Mouse (Mus musculus): ENCODE results near the gene Fam50b.

Fam50b gene

DNA sequence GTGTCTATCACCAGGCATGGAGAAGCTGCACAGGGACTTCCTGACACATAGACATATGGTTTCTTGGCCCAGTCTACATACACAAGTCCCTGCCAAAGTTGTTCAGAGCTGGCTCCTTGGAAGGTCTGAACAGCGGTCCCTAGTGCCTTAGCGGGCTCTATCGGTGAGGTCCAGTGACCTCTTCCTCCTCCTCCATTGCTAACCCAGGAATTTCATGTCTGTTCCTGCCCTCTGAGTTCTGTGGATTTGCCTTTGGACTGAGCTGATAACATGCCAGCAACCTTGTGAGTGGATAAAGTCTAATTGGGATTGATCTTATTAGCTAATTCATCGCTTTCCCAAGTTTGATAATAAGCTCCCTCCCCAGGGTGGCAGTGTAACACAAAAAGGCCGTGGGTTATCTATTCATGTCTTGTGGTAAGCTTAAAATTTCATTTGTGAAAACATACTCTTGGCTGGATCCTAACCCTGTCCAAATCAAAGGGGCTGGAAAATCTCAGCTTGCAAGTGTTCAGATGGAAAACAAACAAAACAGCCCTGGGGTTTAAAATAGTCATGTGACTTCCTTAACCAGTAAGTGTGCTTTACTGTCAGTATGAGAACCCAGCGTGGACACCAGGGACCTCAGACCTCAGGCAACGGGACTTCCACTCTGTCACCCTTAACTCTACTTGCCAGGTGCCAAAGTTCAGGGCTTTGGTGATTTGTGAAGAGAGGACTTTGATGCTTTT, 3.5 kb downstream of the Fam50b start:
- DNase-seq (ENCODE audit: low read depth, low spot score), result no peak

DNA sequence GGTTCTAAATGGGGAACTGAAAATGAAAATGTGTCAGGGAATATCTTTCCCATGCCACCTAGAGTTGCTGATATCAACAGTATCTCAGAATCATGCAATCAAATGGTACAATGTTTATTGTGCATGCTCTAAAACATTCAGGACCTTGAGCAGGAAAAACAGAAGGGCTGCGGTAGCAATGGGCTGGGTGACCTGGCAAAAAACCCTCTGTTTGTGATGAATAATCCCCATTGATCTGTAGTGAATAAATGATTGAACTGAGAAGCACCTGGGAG, 4.0 kb downstream of the Fam50b start:
- DNase-seq (ENCODE audit: low read depth, low spot score), result no peak

DNA sequence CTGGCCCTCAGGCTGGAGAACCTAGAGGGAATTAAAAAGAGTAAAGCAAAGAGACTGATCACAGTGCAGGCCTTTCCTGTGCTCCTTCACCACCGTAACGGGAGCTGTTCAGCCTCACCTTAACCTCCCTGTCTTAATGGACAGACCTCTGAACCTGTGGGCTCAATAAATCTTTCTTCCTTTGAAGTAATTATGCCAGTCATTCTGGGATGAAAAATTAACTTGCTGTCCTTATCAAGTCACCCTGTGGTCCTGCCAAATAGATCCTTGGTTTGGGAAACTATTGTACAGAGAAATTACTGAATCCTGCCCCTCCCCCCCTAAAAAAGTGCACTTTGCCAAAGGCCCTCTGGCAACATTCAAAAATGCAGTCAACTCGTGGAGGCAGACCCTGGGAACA, 4.4 kb downstream of the Fam50b start:
- no peak for DNase-seq (ENCODE audit: low read depth, low spot score)

DNA sequence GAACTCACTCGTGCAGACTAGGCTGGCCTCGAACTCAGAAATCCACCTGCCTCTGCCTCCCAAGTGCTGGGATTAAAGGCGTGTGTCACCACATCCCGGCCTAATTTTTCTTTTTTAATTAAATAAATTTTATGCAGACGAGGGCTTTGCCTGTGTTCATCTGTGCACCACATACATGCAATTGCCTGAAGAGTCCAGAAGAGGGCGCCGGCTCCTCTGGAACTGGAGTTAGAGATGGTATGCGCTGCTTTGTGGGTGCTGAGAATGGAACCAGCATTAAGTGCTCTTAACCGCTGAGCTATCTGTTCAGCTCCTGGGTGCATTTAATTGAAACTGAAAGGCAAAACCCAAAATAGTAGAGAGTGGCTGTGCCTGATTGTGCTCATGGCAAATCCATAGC, 6.6 kb downstream of the Fam50b start:
- no peak for DNase-seq (ENCODE audit: low read depth, low spot score)

DNA sequence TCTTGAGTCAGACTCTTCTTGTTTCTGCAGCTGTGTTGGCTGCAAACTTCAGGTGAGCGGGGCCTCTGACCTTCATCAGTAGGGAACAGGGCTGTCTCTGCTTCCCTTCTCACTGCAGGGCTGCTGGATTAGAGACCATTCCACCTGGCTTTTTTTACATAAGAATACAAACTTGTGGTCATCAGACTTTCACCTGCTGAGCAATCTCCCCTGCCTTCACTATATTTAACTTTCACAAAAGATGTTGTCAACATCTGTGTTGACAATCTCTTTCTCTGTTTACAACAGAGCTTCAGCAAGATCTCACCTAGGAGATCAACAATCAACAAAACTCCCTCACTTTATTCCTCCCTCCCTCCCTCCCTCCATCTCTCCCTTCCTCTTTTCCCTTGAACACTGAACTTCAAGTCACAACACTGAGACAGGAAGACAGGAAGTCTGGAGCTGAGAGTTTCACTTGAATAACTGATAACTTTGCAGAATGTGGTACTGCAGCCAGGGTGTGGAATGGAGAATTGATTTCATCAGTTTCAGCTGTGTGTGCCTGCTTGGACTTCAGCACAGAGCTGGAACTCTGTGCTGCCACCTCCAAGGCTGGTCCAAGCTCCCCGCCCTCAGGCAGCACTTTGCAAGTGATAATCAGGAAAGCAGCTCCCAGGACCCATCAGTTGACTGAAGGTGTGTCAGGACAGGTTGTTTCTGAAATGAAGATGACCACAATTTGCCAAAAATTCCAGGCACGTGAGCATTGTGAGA, 7.3 kb downstream of the Fam50b start:
- no peak for DNase-seq (ENCODE audit: low read depth, low spot score)

DNA sequence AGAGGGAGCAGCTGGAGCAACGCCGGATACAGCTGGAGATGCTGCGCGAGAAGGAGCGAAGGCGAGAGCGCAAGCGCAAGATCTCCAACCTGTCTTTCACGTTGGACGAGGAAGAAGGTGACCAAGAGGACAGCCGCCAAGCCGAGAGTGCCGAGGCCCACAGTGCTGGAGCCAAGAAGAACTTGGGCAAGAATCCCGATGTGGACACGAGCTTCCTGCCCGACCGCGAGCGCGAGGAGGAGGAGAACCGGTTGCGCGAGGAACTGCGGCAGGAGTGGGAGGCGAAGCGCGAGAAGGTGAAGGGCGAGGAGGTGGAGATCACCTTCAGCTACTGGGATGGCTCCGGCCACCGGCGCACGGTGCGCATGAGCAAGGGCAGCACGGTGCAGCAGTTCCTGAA, 12.2 kb downstream of the Fam50b start:
- no peak for DNase-seq (ENCODE audit: low read depth, low spot score)

DNA sequence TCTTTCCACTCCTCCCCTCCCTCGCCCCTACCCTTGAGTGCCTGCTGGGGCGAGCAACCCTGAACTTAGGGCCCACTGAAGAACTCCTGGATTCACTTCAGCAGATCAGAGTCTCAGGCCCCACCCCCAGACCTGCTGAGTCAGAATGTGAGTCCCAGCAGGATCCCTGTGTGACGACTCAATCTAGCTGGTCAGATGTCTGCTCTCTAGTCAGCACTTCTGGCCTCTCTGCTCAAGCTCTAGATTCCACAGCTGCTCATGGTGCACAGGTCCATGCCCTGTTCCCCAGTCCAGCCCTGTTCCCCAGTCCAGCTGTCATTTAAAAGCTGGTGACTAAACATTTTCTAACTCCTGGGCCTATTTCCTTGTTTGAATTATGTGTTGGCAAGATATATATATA, 13.9 kb downstream of the Fam50b start:
- no peak for DNase-seq (ENCODE audit: low read depth, low spot score)

DNA sequence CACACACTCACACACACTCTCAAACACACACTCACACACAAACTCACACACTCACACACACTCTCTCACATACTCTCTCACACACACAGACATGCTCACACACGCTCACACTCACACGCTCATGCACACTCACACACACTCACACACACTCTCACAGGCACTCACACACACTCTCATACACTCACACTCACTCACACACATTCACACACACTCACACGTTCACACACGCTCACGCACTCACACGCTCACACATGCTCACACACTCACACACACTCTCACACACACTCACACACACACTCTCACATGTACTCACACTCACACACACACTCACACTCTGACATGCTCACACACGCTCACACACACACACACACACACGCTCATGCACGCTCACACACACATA, 24.6 kb downstream of the Fam50b start:
- DNase-seq (ENCODE audit: low read depth, low spot score), result no peak

DNA sequence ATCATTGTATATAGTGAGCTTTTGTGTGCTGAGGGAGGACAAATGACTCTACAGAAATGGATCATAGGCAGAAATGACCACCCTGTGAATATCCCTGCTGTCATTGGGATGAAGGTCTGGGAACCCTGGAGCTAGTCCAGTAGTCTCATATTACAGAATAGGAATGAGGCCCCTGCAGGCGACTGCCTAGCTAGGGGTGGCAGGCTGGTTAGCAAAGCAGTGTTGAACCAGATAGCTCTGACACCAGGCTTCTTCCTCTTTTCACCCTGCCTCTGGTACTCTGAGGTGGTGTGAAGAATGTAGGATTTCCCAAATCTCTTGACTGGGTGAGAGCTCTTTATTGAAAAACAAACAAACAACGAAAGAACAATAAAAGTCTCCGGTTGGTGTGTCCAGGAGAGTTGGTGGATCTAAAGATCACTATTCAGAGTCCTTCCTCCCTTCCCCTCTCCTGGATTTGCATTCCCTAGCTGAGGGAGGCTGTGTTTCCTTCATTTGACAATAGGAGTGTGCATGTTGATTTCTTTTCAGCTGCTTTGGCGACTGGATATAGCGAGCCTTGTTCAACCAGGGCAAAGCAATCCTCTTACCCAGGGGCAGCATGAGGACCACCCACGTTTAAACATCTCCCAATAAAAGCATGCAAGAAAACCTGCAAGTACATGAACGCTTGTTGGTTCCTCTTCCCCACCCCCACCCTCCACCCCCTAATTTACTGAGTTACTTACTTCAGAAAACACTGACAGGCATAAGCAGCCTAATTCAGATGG, 26.1 kb downstream of the Fam50b start:
- peak; percentile 51 for DNase-seq (ENCODE audit: low read depth, low spot score)

DNA sequence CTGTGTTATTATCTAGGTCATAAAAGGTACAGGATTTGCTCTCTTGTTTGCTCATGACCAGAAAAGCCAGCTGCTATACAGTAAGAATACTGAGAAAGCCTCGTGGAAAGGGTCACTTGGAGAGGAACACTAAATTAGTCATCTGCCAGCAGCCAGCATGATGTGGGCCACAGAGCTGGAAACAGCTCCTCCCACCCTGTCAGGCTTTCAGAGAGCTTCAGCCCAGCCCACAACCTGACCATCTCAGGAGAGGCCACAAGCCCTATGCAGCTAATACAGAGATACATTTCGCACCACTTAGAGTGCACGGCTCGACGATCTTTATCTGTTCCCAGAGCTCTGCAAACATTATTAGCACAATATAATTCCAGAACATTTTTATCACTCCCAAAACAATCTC, 27.5 kb downstream of the Fam50b start:
- no peak for DNase-seq (ENCODE audit: low read depth, low spot score)

DNA sequence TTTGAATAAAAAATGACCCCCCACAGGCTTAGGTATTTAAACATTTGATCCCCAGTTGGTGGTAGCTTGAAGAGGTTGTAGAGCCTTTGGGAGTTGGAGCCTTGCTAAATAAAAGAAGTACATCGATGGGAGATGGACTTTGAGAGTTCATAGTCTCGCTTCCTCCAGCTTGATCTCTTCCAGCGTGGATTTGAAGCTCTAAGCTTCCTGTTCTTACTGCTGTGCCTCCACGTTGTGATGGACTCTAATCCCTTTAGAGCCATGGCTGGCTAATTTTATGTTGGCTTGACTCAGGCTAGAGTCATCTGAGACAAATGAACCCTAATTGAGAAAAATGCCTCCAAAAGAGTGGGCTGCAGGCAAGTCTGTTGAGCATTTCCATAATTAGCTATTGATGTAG, 28.2 kb downstream of the Fam50b start:
- no peak for DNase-seq (ENCODE audit: low read depth, low spot score)

DNA sequence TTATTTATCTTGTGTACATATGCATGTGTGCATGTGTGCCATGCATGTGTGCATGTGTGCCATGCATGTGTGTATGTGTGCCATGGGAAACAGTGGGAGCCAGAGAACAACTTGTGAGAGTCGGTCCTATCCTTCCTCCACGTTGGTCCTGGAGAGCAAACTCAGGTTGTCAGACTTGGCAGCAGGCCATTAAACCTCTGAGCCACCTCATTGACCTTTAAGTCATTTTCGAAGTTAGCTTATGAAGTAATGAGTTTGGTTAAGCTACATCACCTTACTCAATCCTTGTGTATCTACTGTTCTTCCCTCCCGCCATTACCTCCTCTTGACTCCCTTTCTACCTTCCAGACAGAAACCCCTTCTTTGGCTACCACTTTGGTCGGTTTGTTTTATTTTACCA, 30.6 kb downstream of the Fam50b start:
- no peak for DNase-seq (ENCODE audit: low read depth, low spot score)

DNA sequence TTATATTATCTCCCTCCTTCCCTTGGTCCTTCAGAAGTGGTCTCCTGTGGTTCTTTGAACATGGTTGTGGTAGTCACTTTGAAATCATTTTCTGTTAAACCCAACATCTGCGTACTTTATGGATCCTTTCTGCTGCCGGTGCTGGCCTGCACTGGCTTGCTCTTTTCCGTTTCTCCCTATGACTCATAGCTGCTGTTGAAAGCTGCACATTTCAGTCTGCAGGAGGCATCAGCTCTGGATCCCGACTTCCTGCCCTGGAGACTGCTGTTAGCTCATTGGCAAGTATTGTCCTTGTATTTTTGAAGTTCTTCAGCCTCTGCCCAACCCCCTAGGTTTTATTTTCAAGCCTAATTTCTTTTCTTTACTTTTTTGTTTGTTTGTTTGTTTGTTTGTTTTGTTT, 31.9 kb downstream of the Fam50b start:
- no peak for DNase-seq (ENCODE audit: low read depth, low spot score)

DNA sequence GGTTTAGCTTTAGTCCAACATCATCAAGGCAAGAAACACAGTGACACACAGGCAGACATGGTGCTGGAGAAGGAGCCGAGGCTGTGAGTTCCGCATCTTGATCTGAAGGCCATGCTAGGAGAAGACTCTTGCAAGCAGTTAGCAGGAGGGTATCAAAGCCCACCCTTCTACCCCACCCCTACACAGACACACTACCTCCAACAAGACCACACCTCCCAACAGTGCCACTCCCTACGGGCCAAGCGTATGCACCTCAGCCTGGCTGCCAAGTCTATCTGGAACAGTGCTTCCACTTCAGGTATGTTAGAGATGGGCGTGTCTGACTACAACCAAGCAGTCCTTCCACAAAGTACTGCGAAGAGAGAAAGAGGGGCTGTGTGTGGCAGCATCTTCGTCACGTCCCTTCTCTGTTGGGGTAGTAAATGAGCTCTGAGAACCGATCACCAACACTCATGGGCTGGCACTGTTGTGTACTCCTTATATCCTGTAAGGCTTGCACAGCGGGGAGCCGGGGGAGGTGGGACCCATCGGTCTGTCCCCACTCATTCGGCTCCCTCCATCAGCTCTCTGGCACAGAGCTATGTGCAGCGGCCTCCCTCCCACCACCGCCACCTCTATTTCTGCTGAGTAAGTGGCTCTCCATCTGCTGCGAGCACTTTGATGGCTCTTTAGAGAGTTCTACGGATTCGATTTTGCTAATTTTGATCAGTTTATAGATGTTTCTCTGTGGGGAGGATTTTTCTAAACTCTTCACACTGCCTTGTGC, 33.1 kb downstream of the Fam50b start:
- DNase-seq (ENCODE audit: low read depth, low spot score), result no peak

DNA sequence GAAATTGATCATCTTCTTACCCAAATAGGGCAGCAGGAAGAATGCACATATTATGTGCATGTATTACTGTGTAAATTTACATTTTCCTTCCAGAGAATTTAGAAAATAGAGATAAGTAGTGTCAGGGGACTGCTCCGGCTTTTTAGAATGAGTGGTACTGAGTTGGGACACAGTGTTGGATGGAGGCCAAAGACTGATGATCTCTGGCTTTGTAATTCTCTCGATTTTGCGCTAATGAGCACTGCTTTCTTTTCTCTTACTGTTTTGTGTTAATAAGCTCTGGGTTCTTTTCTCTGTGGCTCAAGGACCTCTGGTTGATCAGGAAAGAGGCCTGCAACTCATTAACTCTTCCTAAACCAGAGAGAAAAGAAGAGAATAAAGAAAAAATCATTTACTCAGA, 42.1 kb downstream of the Fam50b start:
- DNase-seq (ENCODE audit: low read depth, low spot score), result no peak

DNA sequence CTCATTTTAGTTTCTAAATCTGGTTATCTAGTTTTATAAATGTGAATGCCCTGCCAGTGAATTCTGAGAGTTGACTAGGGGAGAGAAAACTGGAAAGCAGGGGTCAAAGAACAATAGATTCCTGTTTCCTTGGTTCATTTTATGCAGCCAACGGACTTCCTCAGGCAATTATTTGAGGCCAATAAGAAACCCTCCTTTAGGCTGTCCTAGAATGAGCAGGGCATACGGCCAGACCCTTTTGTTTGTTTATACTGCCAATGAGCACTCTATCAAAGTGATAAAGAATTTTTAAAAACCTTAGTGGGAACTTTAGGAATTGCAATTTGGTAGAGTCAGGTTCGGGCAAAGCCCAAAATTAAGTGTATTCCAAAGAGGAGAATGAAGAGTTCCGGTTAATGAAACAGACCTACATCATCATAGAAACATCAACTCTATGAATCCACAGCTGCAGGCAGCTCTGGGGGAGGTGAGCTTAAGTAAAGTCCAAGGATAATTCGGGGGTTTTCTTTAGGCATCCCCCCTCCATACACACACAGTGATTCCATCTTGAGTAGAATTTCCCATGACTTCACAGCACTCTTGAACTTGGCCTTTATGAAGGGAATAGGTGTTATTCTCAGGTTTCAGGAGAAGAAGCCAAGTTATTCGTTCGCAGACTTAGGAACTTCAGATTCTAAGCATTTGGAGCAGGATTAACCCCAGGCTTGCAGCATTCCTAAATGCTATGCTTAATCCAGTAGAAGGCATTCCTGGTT, 46.4 kb downstream of the Fam50b start:
- no peak for DNase-seq (ENCODE audit: low read depth, low spot score)

DNA sequence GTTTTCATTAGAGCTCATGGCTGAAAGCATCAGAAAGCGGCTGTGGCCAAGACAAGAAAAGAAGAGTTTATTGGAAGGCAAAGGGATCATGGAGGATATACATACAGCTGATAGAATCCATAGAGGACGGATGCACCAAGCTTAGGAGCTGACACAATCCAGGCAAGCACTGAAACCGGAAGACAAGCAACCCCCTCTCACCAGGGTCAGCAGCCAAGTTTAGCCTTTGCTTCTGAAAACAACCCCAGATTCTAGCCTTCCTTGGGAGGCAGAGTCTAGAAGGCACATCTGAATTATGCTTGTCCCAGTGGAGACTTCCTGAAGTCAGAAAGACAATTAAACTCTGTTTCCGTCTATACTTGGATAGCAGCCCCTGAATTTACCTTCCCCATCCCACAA, 47.0 kb downstream of the Fam50b start:
- DNase-seq (ENCODE audit: low read depth, low spot score), result no peak

DNA sequence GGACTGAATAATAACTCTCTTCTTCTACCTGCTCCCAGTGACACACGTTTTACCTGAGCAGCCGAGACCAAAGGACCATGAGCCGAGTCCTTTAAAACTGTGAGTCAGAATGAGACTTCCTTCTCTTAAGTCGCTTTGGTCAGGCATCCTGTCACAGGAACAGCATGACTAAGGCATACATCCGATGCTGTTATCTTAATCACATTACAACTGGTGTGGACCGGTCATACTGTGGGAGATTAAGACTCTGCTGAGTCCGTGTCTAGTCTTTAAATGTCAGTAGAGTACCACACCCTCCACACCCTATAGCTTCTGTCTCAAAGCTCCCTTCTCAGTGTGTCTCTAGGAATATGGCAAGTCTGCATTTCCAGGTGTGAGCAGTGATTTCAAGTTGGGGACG, 50.2 kb downstream of the Fam50b start:
- no peak for DNase-seq (ENCODE audit: low read depth, low spot score)

DNA sequence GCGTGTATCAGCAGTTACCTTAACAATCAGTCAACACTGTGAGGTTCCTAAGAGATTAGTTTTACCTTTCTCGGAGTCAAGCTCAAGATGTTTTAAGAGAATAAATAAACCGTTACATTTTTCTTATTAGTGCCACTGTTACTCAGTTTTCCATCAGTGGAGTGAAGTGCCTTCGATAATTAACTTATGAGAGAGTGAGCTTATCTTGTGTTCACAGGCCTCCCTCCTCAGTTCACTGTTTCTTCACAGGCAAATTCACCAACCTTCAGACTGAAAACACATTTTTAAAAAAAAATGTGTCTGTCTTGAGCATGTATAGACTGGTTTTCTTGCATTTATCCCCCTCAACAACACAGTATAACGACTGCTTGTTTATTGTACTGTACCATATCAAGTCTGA, 52.0 kb downstream of the Fam50b start:
- DNase-seq (ENCODE audit: low read depth, low spot score), result no peak

DNA sequence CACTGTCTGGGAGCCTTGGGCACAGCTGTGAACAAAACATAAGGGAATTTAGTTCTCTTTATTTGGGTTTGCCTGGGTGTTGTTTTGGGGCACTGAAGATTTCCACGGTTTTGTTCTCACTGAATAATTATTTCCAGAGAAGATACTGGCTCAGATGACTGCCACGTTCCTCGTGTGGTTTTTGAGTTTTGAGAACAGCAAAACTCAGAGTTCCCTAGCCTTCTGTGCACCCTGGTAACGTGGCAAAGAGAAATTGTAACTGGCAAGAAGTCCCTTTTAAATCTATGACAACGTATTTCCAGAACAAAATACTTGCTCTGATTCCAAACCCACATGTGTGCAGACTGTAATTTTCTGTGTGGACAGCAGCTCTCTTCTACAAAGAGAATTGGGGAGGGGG, 52.9 kb downstream of the Fam50b start:
- DNase-seq (ENCODE audit: low read depth, low spot score), result no peak

DNA sequence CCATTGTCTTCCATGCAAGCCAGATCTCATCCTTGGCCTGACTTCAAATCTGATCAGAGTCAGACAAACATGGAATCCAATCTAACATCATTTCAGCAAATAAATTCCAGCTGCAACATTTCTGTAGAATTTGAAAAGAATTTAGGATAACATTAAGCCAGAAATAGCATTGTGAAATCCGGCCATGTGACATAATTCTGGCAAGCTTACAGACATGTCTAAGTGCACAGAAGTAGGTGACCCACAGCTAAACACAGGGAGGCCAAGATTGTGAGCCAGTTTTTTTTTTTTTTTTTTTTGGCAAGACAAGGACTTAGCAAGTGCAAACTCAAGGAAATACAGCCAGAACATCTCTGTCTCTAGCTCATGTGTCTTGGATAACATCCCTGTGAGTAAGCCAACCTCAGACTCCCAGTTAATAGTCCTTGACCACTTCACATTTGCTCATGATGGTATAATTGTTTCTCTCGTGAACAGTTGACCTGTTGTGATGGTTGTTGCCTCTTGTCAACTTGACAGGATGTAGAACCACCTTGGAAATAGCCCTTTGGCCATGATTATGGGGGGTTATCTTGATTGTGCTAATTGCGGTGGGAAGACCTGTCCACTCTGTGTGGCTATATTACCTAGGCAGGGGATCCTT, 54.6 kb downstream of the Fam50b start:
- no peak for DNase-seq (ENCODE audit: low read depth, low spot score)
